Mouse (Mus musculus) neural tube, embryonic 15.5 days (tissue): Measurements from ENCODE around the gene Zc2hc1c. TPM values are rescaled to one million over a fixed set of nuclear protein-coding genes. Genes with fewer than 3 reads are reported as not detected.
A peak's percentile ranks its signal among the peaks of the same experiment; 100 is the strongest.

Experiments
- ATAC-seq: fragments of 200-750 bp; cut with Nextera tagmentation; 2 replicates; pipeline ENCODE4 v1.8.0; 2017; ENCODE audit warnings: mild to moderate bottlenecking, moderate TSS enrichment, moderate library complexity; ENCODE audit not compliant: low FRiP score
- H3K27ac ChIP-seq: fragments of 300-500 bp; sonication (generic); replicated peaks from 2 replicates; pipeline ENCODE4 v1.5.1; 2015; ENCODE audit warnings: mild to moderate bottlenecking, inconsistent platforms
- H3K27me3 ChIP-seq: fragments of 300-500 bp; sonication (generic); replicated peaks from 2 replicates; pipeline ENCODE4 v1.6.1; 2015; ENCODE audit warnings: inconsistent platforms
- H3K36me3 ChIP-seq: fragments of 300-500 bp; sonication (generic); 2 replicates; pipeline ENCODE4 v1.6.1; 2015; ENCODE audit warnings: inconsistent platforms
- H3K4me1 ChIP-seq: fragments of 300-500 bp; sonication (generic); 2 replicates; pipeline ENCODE4 v1.6.1; 2015; ENCODE audit warnings: inconsistent platforms
- H3K4me2 ChIP-seq: fragments of 300-500 bp; sonication (generic); 2 replicates; pipeline ENCODE4 v1.6.1; 2015; ENCODE audit warnings: inconsistent platforms, mild to moderate bottlenecking, moderate library complexity
- H3K4me3 ChIP-seq: fragments of 300-500 bp; sonication (generic); replicated peaks from 2 replicates; pipeline ENCODE4 v1.5.1; 2015; ENCODE audit warnings: mild to moderate bottlenecking, inconsistent platforms
- H3K9ac ChIP-seq: fragments of 300-500 bp; sonication (generic); replicated peaks from 2 replicates; pipeline ENCODE4 v1.6.1; 2015; ENCODE audit warnings: mild to moderate bottlenecking, inconsistent platforms
- H3K9me3 ChIP-seq: fragments of 300-500 bp; sonication (generic); replicated peaks from 2 replicates; pipeline ENCODE4 v1.6.1; 2016; ENCODE audit warnings: inconsistent platforms
- WGBS: fragments of 180-500 bp; shearing (Covaris S2); methylation state at CpG from one replicate; pipeline ENCODE4 v1.1.7; 2015; ENCODE audit warnings: mixed read lengths; 5-methylcytosine and 5-hydroxymethylcytosine counted together
- microRNA-seq: library from miRNA; unstranded; fragments of <30 nt; microRNA quantifications from one replicate; pipeline ENCODE4, GENCODE M21; 2017
- polyA plus RNA-seq: library from polyadenylated mRNA; unstranded; fragments of >200 nt; fragmentation: Nextera tagmentation; extraction: Ambion mirVana; gene quantifications from 2 replicates; pipeline ENCODE4 v1.2.1, GENCODE M21; 2015

The Zc2hc1c gene
- polyA plus RNA-seq, 1 experiment from 2014 or later = 1.4 TPM

GRCm38 (mm10) chr12:85341131-85341530, 52.7 kb downstream of the Zc2hc1c start:
- peak overlapping the region; percentile 61; the same call in 1 of the 2 replicates for H3K27ac ChIP-seq

DNA sequence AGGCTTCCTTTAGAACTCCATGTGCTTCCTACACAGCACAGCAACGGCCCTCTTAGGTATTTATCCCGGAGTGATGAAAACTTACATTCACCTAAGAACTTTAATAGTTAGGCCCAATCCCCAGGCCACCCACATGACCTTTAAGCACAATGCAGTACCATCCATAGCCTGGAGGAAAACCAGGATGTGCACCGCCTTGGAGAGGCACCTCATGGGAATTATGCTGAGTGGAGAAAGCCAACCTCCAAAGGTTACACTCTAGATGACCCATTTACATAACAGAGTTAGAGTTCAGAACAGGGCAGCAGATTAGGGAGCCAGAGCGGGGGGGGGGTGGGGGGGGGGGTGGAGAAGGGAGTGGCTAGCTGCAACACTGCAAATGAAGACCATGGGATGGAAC, 53.9 kb downstream of the Zc2hc1c start:
- H3K27ac ChIP-seq = no peak overlapping the region
- H3K4me3 ChIP-seq = no peak overlapping the region
- H3K36me3 ChIP-seq = peaks cover 6% of the 10 kb centered on the region; the same call in 1 of the 2 replicates
- no peaks in the 10 kb centered on the region for H3K9me3 ChIP-seq
- H3K4me1 ChIP-seq = peaks cover 18% of the 10 kb centered on the region
- WGBS = 72% methylated on average over 4 of the region's 4 CpGs
- no peak for ATAC-seq
- no peak overlapping the region for H3K4me2 ChIP-seq
- no peaks in the 10 kb centered on the region for H3K27me3 ChIP-seq
- no peak overlapping the region for H3K9ac ChIP-seq

More at GRCm38 (mm10) chr12:85341131-85341530, 52.7 kb downstream of the Zc2hc1c start:
- Histone ChIP-seq H3K9ac (no peak overlapping the region), H3K9me3 (no peaks in the 10 kb centered on the region), H3K4me3 (no peak overlapping the region), H3K36me3 (peaks cover 9% of the 10 kb centered on the region; the same call in 1 of the 2 replicates), H3K4me2 (no peak overlapping the region), H3K27me3 (no peaks in the 10 kb centered on the region), H3K4me1 (peaks cover 18% of the 10 kb centered on the region)
- ATAC-seq = no peak
- WGBS = 58% methylated on average over 1 of the region's 1 CpGs

GRCm38 (mm10) chr12:85344252-85344651, 55.9 kb downstream of the Zc2hc1c start:
- Histone ChIP-seq H3K4me3 (no peak overlapping the region), H3K4me1 (peaks cover 8% of the 10 kb centered on the region; the same call in 1 of the 2 replicates), H3K27me3 (no peaks in the 10 kb centered on the region), H3K9me3 (no peaks in the 10 kb centered on the region), H3K36me3 (peaks cover 18% of the 10 kb centered on the region), H3K4me2 (no peak overlapping the region), H3K9ac (no peak overlapping the region), H3K27ac (no peak overlapping the region)
- 60% methylated on average over 7 of the region's 7 CpGs for WGBS
- ATAC-seq = no peak

DNA sequence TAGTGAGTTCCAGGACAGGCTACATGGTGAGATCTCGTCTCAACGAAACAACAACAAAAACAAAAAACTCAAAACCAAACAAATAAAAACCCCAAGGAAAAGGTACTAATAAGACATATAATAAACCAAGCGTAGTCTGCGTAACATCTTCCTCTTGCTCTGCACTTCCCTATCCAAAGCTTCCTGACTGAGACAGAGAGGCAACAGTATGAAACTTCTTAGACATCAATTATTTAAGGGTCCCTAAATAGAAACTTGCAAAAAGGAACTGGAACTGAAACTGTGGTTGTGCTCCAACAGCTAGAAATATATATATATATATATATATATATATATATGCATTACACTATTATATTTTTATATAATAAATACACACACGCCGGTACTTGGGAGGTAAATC, 57.2 kb downstream of the Zc2hc1c start:
- WGBS = 91% methylated on average over 6 of the region's 6 CpGs
- no peak for ATAC-seq

GRCm38 (mm10) chr12:85346374-85346773, 58.0 kb downstream of the Zc2hc1c start:
- WGBS = 62% methylated on average over 3 of the region's 3 CpGs

More for the DNA sequence above, 57.2 kb downstream of the Zc2hc1c start:
- Histone ChIP-seq H3K9me3 (no peaks in the 10 kb centered on the region), H3K4me1 (0 out of 2 replicates have a peak, but pooled peaks cover 3% of the 10 kb centered on the region), H3K4me2 (no peak overlapping the region), H3K9ac (no peak overlapping the region), H3K27me3 (no peaks in the 10 kb centered on the region), H3K4me3 (no peak overlapping the region), H3K27ac (no peak overlapping the region), H3K36me3 (peaks cover 23% of the 10 kb centered on the region)

DNA sequence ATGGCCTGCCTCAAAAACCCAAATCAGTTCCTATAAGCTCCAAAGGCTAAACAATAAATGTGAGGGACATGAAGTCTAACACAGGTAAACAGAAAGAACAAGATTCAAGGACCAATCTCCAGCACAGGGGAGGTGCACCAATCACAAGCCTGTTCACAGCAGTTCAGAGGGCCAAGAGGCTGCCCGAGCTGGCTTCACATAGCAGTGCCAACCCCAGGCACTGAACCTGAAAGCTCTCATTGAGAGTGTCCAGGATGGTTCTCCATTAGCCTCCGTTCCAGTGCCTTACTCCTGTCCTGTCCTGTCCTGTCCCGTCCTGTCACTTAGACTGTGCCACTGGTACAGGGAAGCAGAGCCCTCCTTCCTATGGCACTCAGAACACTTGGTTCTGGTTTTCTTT, 58.8 kb downstream of the Zc2hc1c start:
- no peak for ATAC-seq
- peaks cover 23% of the 10 kb centered on the region for H3K36me3 ChIP-seq
- H3K27me3 ChIP-seq = no peaks in the 10 kb centered on the region
- no peak overlapping the region for H3K9ac ChIP-seq
- no peak overlapping the region for H3K27ac ChIP-seq
- no peaks in the 10 kb centered on the region for H3K4me1 ChIP-seq
- no peaks in the 10 kb centered on the region for H3K9me3 ChIP-seq
- 83% methylated on average over 3 of the region's 3 CpGs for WGBS
- H3K4me3 ChIP-seq = no peak overlapping the region
- H3K4me2 ChIP-seq = no peak overlapping the region

More at GRCm38 (mm10) chr12:85346374-85346773, 58.0 kb downstream of the Zc2hc1c start:
- Histone ChIP-seq H3K4me1 (0 out of 2 replicates have a peak, but pooled peaks cover 1% of the 10 kb centered on the region), H3K27me3 (no peaks in the 10 kb centered on the region), H3K4me3 (no peak overlapping the region), H3K36me3 (peaks cover 23% of the 10 kb centered on the region), H3K4me2 (no peak overlapping the region), H3K9me3 (no peaks in the 10 kb centered on the region), H3K27ac (no peak overlapping the region), H3K9ac (no peak overlapping the region)
- ATAC-seq = no peak

GRCm38 (mm10) chr12:85348338-85348737, 59.9 kb downstream of the Zc2hc1c start:
- no peak overlapping the region for H3K27ac ChIP-seq
- ATAC-seq = no peak
- H3K27me3 ChIP-seq = no peaks in the 10 kb centered on the region
- 87% methylated on average over 6 of the region's 6 CpGs for WGBS
- no peaks in the 10 kb centered on the region for H3K9me3 ChIP-seq
- H3K4me1 ChIP-seq = no peaks in the 10 kb centered on the region
- no peak overlapping the region for H3K4me3 ChIP-seq
- H3K36me3 ChIP-seq = peaks cover 25% of the 10 kb centered on the region
- H3K9ac ChIP-seq = no peak overlapping the region
- H3K4me2 ChIP-seq = no peak overlapping the region

Small RNA genes within 50 kb of the gene (microRNA-seq; reads per million reads assigned to microRNA genes)
- not detected for gene Mir6938

Other genes starting within 250 kb of the Zc2hc1c start
- gene Prox2, start 177.8 kb upstream of the Zc2hc1c start, polyA plus RNA-seq = 1.4 and 1.5 TPM in 2 replicates
- 117 and 123 TPM in 2 replicates for gene Dlst, start 177.8 kb upstream of the Zc2hc1c start, polyA plus RNA-seq
- 31.0 and 37.0 TPM in 2 replicates for gene Rps6kl1, start 137.3 kb upstream of the Zc2hc1c start, polyA plus RNA-seq
- gene Pgf, start 110.8 kb upstream of the Zc2hc1c start, polyA plus RNA-seq = 9.5 and 11.1 TPM in 2 replicates
- 74.5 and 85.5 TPM in 2 replicates for gene Eif2b2, start 69.1 kb upstream of the Zc2hc1c start, polyA plus RNA-seq
- gene Mlh3, start 18.0 kb upstream of the Zc2hc1c start, polyA plus RNA-seq = 8.5 and 9.0 TPM in 2 replicates
- 53.3 and 53.5 TPM in 2 replicates for gene Acyp1, start 153 bp upstream of the Zc2hc1c start, polyA plus RNA-seq
- 9.5 and 12.2 TPM in 2 replicates for gene Nek9, start 50.8 kb downstream of the Zc2hc1c start, polyA plus RNA-seq
- gene Tmed10, start 86.3 kb downstream of the Zc2hc1c start, polyA plus RNA-seq = 212 and 223 TPM in 2 replicates
- 5.7 and 6.0 TPM in 2 replicates for gene Fos, start 185.3 kb downstream of the Zc2hc1c start, polyA plus RNA-seq